Mouse (Mus musculus) c-Kit-negative CD71-positive TER-119-positive erythroid progenitor cells, embryonic 14.5 days (primary cell): ENCODE measurements around the gene Arrdc5.
A peak's percentile ranks its signal among the peaks of the same experiment; 100 is the strongest.

Experiments used
- DNase-seq: peaks from one replicate; pipeline ENCODE4 v3.0.0-alpha.2; 2013; ENCODE audit warnings: low read depth, low spot score

Arrdc5 gene

GRCm38 (mm10) chr17:56303847-56304586 is 3.9 kb upstream of the Arrdc5 start:
- peak; percentile 94 for DNase-seq

DNA sequence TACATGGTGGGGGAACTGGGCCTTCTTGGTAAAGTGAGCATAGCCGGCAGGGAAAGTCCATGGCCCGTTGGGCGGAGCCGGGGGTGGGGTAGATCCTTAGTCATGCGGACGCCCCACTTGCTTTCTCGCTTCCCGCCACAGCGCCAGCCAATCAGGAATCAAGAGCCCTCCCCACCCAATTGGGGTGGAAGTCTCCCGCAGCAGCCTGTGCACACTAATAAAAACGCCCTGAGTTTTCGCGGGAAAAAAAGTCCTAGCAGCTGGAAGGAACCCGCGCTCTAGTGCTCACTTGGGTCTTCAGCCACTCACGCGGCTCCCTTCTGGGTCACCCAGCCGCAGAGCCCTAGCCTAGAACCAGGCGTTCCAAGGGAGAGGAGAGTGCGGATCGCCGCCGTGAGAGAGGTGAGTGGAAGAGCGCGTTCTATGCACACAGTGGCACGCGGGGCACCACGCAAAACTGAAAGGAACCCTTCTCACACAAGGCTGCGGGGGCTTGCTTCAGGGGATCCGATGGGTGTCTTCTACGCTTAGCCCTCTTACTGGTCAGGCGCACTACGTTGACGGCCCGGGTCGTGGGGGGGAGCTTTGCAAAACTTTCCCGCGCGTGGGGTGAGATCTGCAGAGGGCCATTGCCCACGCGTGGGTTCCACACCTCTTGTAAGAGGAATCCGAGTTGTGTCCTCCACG is 3.2 kb upstream of the Arrdc5 start, which contains the start of gene Uhrf1:
TSS of gene Uhrf1 (plus strand) at position 162 of the 687 bp plus-strand sequence.
- DNase-seq = peak; percentile 87

DNA sequence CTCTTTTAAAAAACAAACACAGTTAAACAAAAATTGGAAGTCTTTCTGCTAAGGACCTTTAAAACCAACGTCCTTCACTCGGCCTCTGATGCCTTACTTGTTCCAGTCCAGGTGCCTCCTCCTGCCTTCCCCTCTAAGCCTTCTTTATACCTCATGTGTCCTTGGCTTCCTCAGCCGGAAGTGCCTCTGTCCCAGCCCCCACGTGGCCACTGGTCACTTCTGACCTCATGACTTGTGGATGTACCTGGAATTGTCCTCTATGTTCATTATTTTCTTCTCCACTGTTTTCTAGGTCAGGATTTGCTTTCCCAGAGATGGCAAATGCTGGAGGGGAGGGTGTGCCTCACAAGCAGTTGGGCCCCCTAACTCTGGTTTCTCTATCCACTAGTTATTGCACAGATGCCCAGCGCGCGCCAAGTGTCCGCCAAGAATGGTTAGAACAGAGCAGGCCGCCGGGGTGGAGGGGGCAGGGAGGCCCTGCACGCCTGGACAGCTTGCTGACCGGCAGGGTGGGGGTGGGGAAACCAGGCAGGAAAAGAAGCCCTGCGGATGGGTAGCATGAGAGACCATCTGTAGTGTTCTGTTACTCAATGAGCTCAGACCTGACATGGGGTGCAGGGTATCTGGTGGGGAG is 2.4 kb upstream of the Arrdc5 start:
- no peak for DNase-seq

DNA sequence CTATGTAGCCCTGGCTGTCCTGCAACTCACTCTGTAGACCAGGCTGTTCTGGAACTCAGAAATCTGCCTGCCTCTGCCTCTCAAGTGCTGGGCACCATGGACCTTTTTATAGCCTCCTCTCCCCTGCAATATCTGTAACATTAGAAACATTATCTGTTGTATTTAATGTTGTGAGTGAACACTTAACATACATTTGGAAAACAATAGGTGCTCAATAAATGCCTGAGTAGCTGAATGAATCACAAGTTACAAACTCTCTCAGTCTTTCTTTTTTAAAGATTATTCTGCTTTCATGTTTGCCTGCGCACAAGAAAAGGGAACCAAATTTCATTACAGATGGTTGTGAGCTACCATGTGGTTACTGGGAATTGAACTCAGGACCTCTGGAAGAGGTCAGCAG is 1.8 kb downstream of the Arrdc5 start:
- DNase-seq = no peak

DNA sequence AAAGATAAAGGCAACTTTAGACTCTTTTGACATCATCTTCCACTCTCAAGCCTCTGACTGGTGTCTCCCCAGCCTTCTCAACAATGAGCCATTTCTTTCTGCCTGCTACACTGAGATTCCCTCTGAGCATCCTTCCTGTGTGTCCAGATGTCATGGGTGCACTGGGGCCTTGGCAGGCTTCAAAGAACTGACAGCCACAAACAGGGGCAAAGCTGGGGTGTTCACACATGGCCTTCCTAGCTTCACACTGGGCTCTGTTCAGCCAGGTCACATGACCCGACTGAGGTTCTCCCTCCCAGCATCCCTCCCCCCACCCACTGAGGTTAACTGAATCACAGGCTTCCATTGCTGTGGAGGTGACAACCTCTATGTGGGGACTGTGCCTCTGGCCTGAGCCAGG is 3.9 kb downstream of the Arrdc5 start:
- no peak for DNase-seq

GRCm38 (mm10) chr17:56294241-56294640 is 5.8 kb downstream of the Arrdc5 start:
- no peak for DNase-seq

DNA sequence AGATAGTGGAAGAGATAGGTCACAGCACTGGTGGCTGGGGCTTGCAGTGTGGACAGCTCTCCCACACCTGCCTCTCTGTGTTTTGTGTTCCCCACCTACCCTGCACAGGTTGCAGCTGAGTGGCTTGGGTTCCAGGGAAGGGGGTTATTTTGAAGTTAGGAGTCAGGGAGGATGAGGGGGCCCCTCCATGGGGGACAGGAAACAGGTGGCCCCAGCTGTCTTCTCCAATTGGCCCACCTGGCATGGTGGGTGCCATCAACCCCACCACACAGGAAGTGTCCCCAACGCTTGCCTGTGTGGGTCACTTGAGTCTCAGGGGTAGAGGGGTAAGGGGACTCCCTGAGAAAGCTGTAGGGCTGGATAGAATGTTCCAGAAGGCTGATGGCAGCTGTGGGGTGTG is 6.8 kb downstream of the Arrdc5 start:
- no peak for DNase-seq

DNA sequence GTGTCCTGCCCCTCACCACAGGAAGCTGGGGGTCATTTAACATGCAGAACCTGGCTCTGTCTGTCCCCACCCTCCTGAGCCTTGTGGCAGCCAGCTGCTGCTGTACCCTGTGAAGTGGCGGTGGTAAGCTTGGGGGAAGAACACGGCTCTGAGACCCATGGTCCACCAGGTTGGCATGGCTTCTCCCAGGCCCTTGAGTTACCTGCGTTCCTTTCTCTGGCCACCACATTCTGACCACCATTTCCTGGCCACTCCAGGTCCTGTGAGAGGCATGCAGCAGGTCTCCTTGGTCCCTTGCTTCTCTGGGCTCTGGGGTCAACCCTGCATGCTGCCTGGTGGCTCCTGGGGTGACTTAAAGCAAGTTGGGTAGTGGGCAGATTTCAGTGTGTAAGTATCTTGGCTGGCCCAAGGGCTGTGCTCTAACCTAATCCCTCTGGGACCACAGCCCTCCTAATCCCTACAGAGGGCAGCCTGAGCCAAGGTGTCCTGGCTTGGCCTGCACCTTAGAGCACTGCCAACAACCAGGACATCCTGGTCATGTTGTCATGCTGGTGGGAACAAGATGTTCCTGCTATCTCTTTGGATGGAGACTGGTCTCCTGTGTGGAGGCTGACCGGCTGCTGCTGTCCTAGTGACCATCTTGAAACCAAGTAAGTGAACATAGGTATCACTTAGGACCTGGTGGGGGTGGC is 7.4 kb downstream of the Arrdc5 start, which contains the start of gene Plin3:
TSS of gene Plin3 (minus strand) at position 343 of the 692 bp plus-strand sequence.
- DNase-seq = no peak

GRCm38 (mm10) chr17:56291826-56292475 is 8.1 kb downstream of the Arrdc5 start:
- no peak for DNase-seq

DNA sequence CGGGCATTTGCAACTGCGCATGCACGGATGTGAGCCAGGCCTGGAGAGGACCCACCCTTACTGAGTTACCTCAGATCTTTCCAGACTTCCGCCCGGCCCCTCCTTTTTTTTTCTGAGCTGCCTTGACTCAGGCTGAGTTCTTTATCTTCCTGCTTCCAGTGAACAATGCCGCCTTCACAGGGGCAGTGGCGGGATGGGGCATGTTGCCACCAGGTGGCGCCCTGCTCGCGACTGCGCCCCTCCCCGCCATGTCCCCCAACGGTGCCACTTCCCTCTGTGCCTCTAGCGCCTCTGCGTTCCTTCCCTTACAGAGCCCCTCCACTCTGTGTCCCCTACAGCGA is 8.9 kb downstream of the Arrdc5 start:
- peak; percentile 68 for DNase-seq

- peak; percentile 74 for DNase-seq
Observed at GRCm38 (mm10) chr17:56290388-56291170, 9.5 kb downstream of the Arrdc5 start.

GRCm38 (mm10) chr17:56289371-56290331 is 10.4 kb downstream of the Arrdc5 start:
- no peak for DNase-seq

DNA sequence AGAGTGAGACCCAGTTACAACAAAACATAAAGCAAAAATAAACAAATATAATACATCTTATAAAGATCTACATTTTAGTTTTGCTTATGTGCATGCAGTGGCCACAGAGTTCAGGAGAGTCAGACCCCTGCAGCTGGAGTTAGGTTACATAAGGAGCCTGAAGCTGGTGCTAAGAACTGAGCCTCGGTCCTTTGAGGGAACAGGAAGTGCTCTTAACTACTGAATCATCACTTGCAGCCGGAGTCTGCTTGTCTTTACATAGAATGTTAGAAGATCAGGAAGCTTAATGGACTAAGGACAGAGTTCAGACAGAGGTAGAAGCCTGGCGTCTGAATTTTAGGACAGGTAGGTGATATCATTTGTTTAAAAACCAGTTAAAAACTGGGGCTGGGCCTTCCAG is 11.2 kb downstream of the Arrdc5 start:
- no peak for DNase-seq

DNA sequence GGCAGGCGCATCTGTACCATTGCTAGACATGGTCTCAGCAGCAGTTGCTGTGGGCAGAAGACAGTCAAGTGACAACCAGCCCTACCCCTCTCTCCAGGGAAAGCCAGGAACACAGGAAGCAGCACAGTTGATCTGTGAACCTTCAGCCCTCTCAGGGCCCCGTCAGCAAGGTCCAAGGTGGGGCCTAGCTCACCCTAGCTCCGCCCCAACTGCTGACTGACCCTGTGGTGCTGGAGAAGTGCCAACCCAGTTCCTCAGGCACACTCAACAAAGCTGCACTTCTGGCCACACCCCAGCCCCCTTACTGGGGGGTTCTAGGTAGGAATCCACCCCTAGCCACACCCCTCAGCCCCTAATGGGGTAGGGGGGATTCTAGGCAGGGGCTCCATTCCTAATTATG is 12.3 kb downstream of the Arrdc5 start:
- DNase-seq = no peak

- no peak for DNase-seq
Observed at GRCm38 (mm10) chr17:56285995-56286394, 14.1 kb downstream of the Arrdc5 start.

DNA sequence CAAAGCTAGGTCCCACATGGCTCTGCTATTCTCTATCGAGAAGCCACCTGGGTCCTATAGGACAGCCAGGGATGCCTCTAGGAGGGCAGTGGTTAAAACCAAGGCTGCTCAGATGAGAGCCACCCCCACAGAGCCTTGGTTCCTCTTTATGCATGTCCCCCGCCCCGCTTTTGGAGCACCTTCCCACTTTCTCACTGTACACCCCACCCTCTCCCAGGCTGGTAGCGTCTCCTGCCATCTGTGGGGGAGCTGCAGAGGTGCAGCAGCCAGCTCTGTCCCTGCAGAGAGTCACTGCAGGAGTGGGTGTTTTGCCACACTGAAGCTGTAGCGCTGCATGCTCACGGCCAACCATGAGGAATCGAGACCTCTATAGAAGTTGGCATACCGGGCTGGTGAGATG is 16.8 kb downstream of the Arrdc5 start:
- no peak for DNase-seq

DNA sequence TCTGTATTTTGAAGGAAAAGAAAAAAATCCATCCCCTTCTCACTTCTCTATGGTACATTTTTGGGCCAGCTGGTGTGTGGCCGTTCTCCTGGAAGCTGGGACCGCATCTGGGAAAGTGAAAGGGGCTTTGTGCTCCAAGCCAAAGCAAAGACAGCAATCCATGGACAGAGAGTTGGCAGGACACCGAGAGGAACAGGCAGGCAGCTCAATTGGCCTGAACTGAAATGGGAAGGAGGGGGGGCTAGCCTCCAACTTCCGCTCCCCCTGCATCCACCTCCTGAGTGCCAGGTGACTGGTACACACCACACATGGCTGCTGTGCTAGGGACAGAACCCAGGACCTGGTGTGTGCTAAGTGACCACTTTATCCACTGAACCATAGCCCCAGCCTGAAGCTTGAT is 17.3 kb downstream of the Arrdc5 start:
- no peak for DNase-seq

DNA sequence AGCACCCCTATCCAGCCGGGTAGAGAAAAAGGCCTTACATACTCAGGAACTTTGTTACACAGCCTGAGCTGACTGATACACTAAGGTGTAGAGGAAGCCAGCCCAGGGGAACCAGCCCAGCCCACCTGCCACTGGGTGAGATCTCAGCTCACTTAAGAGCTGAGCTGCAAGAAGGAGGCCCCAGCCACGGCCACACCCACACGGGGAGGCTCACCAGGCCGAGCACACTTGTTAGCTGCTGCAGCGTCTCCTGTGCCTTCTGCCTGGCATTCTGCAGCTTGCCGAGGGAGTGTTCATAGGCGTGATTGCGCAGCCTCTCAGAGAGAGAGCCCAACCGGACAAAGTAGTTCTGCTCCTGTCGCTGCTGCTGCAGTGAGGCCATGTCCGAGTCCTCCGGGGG is 18.9 kb downstream of the Arrdc5 start:
- DNase-seq = no peak

- no peak for DNase-seq
Observed at GRCm38 (mm10) chr17:56279481-56280155, 20.5 kb downstream of the Arrdc5 start.
